Mouse (Mus musculus) ES-E14 (cell line): ENCODE measurements around the gene Hist1h2bf. TPM values are rescaled to one million over a fixed set of nuclear protein-coding genes. Genes with fewer than 3 reads are reported as not detected.
"Not testable (repeated sequence)": the region's sequence is repeated elsewhere in the genome, so short reads cannot be mapped to it uniquely, and the experiment has no call there.

Source experiments
- DNase-seq: peaks from one replicate; pipeline ENCODE4 v3.0.0-alpha.2; 2013; ENCODE audit warnings: low read depth, low spot score
- H3K27ac ChIP-seq: 2 replicates; pipeline ENCODE4 v1.5.1; 2012; ENCODE audit warnings: low read depth, mild to moderate bottlenecking, low read length, moderate library complexity, mixed read lengths; ENCODE audit not compliant: poor library complexity, insufficient read depth, severe bottlenecking
- H3K36me3 ChIP-seq: 2 replicates; pipeline ENCODE4 v1.6.1; 2012; ENCODE audit warnings: mild to moderate bottlenecking, low read length, moderate library complexity, mixed read lengths; ENCODE audit not compliant: control insufficient read depth, poor library complexity, insufficient read depth, severe bottlenecking
- H3K4me1 ChIP-seq, 2 experiments: fragments of 150-350 bp in 1 of 2; sonication (generic) in 1 of 2; 2 replicates each; pipeline ENCODE4 v1.6.1; 2012; ENCODE audit warnings: low read length in 2 of 2, mild to moderate bottlenecking in 1 of 2, mixed read lengths in 1 of 2; ENCODE audit not compliant: control insufficient read depth in 2 of 2, insufficient read depth in 2 of 2, poor library complexity in 1 of 2
- H3K4me3 ChIP-seq, 2 experiments: fragments of 150-350 bp in 1 of 2; sonication (generic) in 1 of 2; 2 replicates each; pipeline ENCODE4 v1.5.1; 2012; ENCODE audit warnings: low read length in 2 of 2, low read depth in 1 of 2, mild to moderate bottlenecking in 1 of 2, mixed read lengths in 1 of 2; ENCODE audit not compliant: insufficient read depth in 1 of 2, poor library complexity in 1 of 2, severe bottlenecking in 1 of 2
- H3K9ac ChIP-seq: 2 replicates; pipeline ENCODE4 v1.6.1; 2012; ENCODE audit warnings: low read depth, mild to moderate bottlenecking, low read length, mixed read lengths; ENCODE audit not compliant: poor library complexity, insufficient read depth, severe bottlenecking
- H3K9me3 ChIP-seq: fragments of 150-350 bp; sonication (generic); 2 replicates; pipeline ENCODE4 v1.6.1; 2012; ENCODE audit warnings: low read depth, mild to moderate bottlenecking, low read length; ENCODE audit not compliant: control insufficient read depth, insufficient read depth
- CHD2 ChIP-seq: IDR thresholded peaks from 2 replicates; pipeline ENCODE4 v1.6.1; 2014; ENCODE audit warnings: mild to moderate bottlenecking, low read depth, low read length, inconsistent platforms
- HCFC1 ChIP-seq: IDR thresholded peaks from 2 replicates; pipeline ENCODE4 v1.6.1; 2012; ENCODE audit warnings: low read length, inconsistent platforms, borderline replicate concordance; ENCODE audit not compliant: insufficient read depth
- MAFK ChIP-seq: IDR thresholded peaks from 2 replicates; pipeline ENCODE4 v1.6.1; 2014; ENCODE audit warnings: mild to moderate bottlenecking, low read depth, low read length, inconsistent platforms; ENCODE audit not compliant: insufficient read depth
- ZC3H11A ChIP-seq: IDR thresholded peaks from 2 replicates; pipeline ENCODE4 v1.6.1; 2012; ENCODE audit warnings: low read depth, mild to moderate bottlenecking, inconsistent platforms, low read length, borderline replicate concordance
- ZNF384 ChIP-seq: IDR thresholded peaks from 2 replicates; pipeline ENCODE4 v1.6.1; 2012; ENCODE audit warnings: low read depth, low read length, inconsistent platforms
- in situ Hi-C, 2 experiments: fragments of 600-800 bp; cut with MboI; formaldehyde crosslinking; loops; one replicate each; pipeline ENCODE4 v1.15.1; 2025; ENCODE audit warnings: low sequenced_read_pairs in 2 of 2, inconsistent platforms in 1 of 2; ENCODE audit not compliant: unreplicated experiment in 2 of 2
- total RNA-seq: library from RNA; depleted of rRNA; stranded (reverse); fragments of 300-350 nt; gene quantifications from 2 replicates; pipeline ENCODE4 v1.2.3, GENCODE M21; 2012

The Hist1h2bf gene
- total RNA-seq, 1 experiment, result 970 TPM

- Histone ChIP-seq H3K9me3 (no peaks in the 10 kb centered on the region), H3K9ac (peak overlapping the region; percentile 48; the same call in 1 of the 2 replicates), H3K27ac (peak overlapping the region; percentile 77; the same call in 1 of the 2 replicates), H3K4me3 (peak overlapping the region; percentile 27 to 66), H3K36me3 (no peaks in the 10 kb centered on the region), H3K4me1 (no peaks in the 10 kb centered on the region)
- TF ChIP-seq CHD2 (peak; percentile 52; the same call in 1 of the 2 replicates), HCFC1 (no peak), MAFK (no peak), ZC3H11A (no peak)
- DNase-seq, result no peak
- in situ Hi-C loops, result loop anchor here (25.0 kb wide), 2 partner anchors 1535 to 1835 kb away; partner anchors contain the start of genes Hist1h4j (in 2 of the 2), Hist1h2ag (in 1 of the 2), Hist1h2ah (in 1 of the 2) and Hist1h2bj (in 1 of the 2)
Measured at GRCm38 (mm10) chr13:23572218-23573033, 1.6 kb downstream of the Hist1h2bf start.

GRCm38 (mm10) chr13:23571504-23572217 lies 2.3 kb downstream of the Hist1h2bf start:
- peak; percentile 49; the same call in 1 of the 2 replicates for TF ChIP-seq HCFC1
- TF ChIP-seq CHD2, result peak; percentile 64
- H3K4me1 ChIP-seq, H3K36me3 ChIP-seq, H3K9me3 ChIP-seq, DNase-seq: not testable (repeated sequence)
- Histone ChIP-seq H3K9ac (peak overlapping the region; percentile 65), H3K27ac (peak overlapping the region; percentile 77), H3K4me3 (peak overlapping the region; percentile 27 to 66)
- in situ Hi-C loops, result loop anchor here (25.0 kb wide), 2 partner anchors 1534 to 1834 kb away; partner anchors contain the start of genes Hist1h4j (in 2 of the 2), Hist1h2ag (in 1 of the 2), Hist1h2ah (in 1 of the 2) and Hist1h2bj (in 1 of the 2)

DNA sequence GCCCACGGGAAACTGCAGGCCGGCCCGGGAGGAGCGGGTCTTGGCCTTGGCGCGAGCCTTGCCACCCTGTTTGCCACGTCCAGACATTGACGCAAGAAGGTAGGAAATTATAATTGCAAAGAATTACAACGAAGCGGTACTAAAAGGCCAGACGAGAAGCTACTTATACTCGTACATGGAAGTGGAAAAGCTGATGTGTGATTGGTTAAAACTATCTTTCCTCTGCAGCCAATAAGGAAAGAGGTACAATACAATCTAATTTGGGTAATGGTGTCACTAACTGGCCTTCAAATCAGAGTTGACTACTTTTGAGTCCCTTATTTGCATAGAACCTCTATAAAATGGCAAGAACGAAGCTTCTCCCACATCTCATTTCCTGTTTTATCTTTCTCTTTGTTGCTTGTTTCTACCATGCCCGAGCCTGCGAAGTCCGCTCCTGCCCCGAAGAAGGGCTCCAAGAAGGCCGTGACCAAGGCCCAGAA lies 2.9 kb downstream of the Hist1h2bf start, which contains the start of the genes Hist1h2ae and Hist1h2bg:
Hist1h2ae (minus strand) TSS at position 199 of the 482 bp plus-strand sequence.
Hist1h2bg (plus strand) TSS at position 375 of the 482 bp plus-strand sequence.
- Histone ChIP-seq H3K4me3 (peak within 1 kb of the TSS; percentile 27 to 66), H3K4me1 (no peaks in the 10 kb centered on the region), H3K9ac (peak within 1 kb of the TSS; percentile 67), H3K36me3 (no peaks in the 10 kb centered on the region), H3K27ac (peak within 1 kb of the TSS; percentile 92), H3K9me3 (no peaks in the 10 kb centered on the region)
- TF ChIP-seq CHD2 (peak; percentile 80; the same call in 1 of the 2 replicates), ZNF384 (no peak), ZC3H11A (no peak), HCFC1 (no peak), MAFK (no peak)
- in situ Hi-C loops, result loop anchor here (25.0 kb wide), 2 partner anchors 1534 to 1834 kb away; partner anchors contain the start of genes Hist1h4j (in 2 of the 2), Hist1h2ag (in 1 of the 2), Hist1h2ah (in 1 of the 2) and Hist1h2bj (in 1 of the 2)
- peak; percentile 79 for DNase-seq
